Mouse (Mus musculus) erythroblast, embryonic 14.5 days (primary cell): ENCODE measurements around the gene Arhgef7.

Source experiments
- GATA1 ChIP-seq: IDR thresholded peaks from 2 replicates; pipeline ENCODE4 v1.6.1; 2012; ENCODE audit warnings: low read length, inconsistent platforms, mixed read lengths
- TAL1 ChIP-seq: IDR thresholded peaks from 3 replicates; pipeline ENCODE4 v1.6.1; 2012; ENCODE audit warnings: low read length, inconsistent platforms, mixed read lengths

DNA sequence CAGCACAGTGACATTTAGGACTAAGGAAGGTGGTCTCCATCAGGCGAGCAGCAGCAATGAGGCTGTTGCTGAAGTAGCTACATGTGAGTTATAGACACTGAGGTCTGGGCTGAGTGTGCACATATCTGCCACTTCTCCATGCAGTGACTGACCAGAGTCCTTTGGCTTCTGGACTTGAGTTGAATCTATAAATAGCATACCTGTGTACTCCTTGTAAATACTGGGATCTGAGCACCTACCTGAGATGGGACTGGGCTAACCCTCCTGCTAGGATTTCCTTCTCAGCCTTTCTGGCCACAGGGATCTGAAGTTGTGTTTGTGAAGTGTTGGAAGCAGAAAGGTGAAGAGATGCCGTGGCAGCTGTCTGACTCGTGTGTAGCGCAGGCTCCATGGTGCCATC lies 105.6 kb downstream of the Arhgef7 start:
- TF ChIP-seq TAL1 (no peak), GATA1 (no peak)
